Mouse (Mus musculus) ES-E14 (cell line): ENCODE results near the gene Cacng6.

Experiments
- CHD2 ChIP-seq: IDR thresholded peaks from 2 replicates; pipeline ENCODE4 v1.6.1; 2014; ENCODE audit warnings: mild to moderate bottlenecking, low read depth, low read length, inconsistent platforms
- HCFC1 ChIP-seq: IDR thresholded peaks from 2 replicates; pipeline ENCODE4 v1.6.1; 2012; ENCODE audit warnings: low read length, inconsistent platforms, borderline replicate concordance; ENCODE audit not compliant: insufficient read depth

DNA sequence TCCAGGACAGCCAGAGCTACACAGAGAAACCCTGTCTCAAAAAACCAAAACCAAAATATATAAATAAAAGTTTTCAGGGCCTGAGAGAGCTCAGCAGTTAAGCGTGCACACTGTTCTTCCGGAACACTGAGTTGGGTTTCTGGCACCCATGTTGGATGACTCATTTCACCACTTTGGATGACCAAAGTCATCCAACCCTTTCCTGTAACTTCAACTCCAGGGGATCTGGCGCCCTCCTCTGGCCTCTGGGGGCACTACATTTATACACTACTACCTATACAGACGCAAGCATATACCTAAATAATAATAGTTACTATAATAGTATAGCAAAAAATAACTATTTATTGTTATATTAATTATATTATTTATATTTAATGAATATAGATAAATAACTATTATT lies 47.2 kb upstream of the Cacng6 start:
- TF ChIP-seq HCFC1: no peak
- TF ChIP-seq CHD2: no peak
